Mouse (Mus musculus): ENCODE results near the gene Il31ra.

DNA sequence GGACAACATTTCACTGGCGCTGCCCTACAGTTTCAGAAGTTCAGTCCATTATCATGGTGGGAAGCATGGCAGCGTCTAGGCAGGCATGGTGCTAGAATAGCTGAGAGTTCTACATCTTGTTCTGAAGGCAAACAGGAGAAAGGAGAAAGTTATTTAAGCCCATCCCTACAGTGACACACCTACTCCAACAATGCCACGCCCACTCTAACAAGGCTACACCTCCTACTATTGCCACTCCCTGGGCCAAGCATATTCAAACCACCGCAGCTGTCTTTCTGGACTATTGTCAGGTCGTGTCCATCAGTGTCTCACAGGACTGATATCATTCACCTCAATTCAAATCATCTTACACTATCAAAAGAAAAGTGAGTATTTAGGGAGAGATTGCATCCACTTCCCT lies 107.5 kb downstream of the Il31ra start:
- TF ChIP-seq CTCF (IDR thresholded peaks at IDR 0.05; ENCODE audit: control insufficient read depth, insufficient read depth, low read length): no peak
- TF ChIP-seq POLR2A (IDR thresholded peaks at IDR 0.05; ENCODE audit: borderline replicate concordance, control insufficient read depth, low read depth, low read length): no peak
